Mouse (Mus musculus): Measurements from ENCODE around the gene Mif4gd. TPM values are rescaled to one million over a fixed set of nuclear protein-coding genes. Genes with fewer than 3 reads are reported as not detected.
A peak's percentile ranks its signal among the peaks of the same experiment; 100 is the strongest.

Mif4gd gene
- 9.5 and 12.5 TPM in 2 replicates for polyA plus RNA-seq (2014; fragmentation: Nextera tagmentation; extraction: Ambion mirVana)

- Histone ChIP-seq H3K36me3 (ENCODE audit: control insufficient read depth, insufficient read depth, low read length) (peaks cover 43% of the 10 kb centered on the region), H3K4me1 (ENCODE audit: control insufficient read depth, insufficient read depth, low read length) (0 out of 2 replicates have a peak, but pooled peaks cover 2% of the 10 kb centered on the region), H3K9me3 (replicated peaks; ENCODE audit: control insufficient read depth, low read length) (no peaks in the 10 kb centered on the region), H3K4me2 (ENCODE audit: low read length) (peak within 1 kb of the TSS; percentile 85), H3K27ac (ENCODE audit: low read depth, low read length) (peak within 1 kb of the TSS; percentile 66), H3K9ac (ENCODE audit: low read length) (peak within 1 kb of the TSS; percentile 70), H3K27me3 (replicated peaks; ENCODE audit: control insufficient read depth, insufficient read depth, low read length) (no peaks in the 10 kb centered on the region), H3K4me3 (ENCODE audit: low read depth, low read length) (peak within 1 kb of the TSS; percentile 59)
- DNase-seq (ENCODE audit: low spot score) = peak; percentile 70
- ATAC-seq = peak; percentile 89
- WGBS = under 1% methylated on average over 77 of the region's 80 CpGs
Measured at GRCm38 (mm10) chr11:115612410-115613137, at the start of gene Mif4gd. Mif4gd (minus strand) TSS chr11:115612969.

- DNase-seq (ENCODE audit: low spot score) = no peak
- WGBS = 93% methylated on average over 4 of the region's 4 CpGs
- H3K4me3 ChIP-seq (ENCODE audit: low read depth, low read length) = no peak overlapping the region
- no peaks in the 10 kb centered on the region for H3K4me1 ChIP-seq (ENCODE audit: control insufficient read depth, insufficient read depth, low read length)
- no peaks in the 10 kb centered on the region for H3K27me3 ChIP-seq (replicated peaks; ENCODE audit: control insufficient read depth, insufficient read depth, low read length)
- H3K4me2 ChIP-seq (ENCODE audit: low read length) = no peak overlapping the region
- no peaks in the 10 kb centered on the region for H3K9me3 ChIP-seq (replicated peaks; ENCODE audit: control insufficient read depth, low read length)
- H3K27ac ChIP-seq (ENCODE audit: low read depth, low read length) = no peak overlapping the region
- H3K36me3 ChIP-seq (ENCODE audit: control insufficient read depth, insufficient read depth, low read length) = no peaks in the 10 kb centered on the region
- ATAC-seq = no peak
- no peak overlapping the region for H3K9ac ChIP-seq (ENCODE audit: low read length)
Measured at GRCm38 (mm10) chr11:115660376-115660775, 47.6 kb upstream of the Mif4gd start.

- Histone ChIP-seq H3K9me3 (replicated peaks; ENCODE audit: control insufficient read depth, low read length) (no peaks in the 10 kb centered on the region), H3K9ac (ENCODE audit: low read length) (no peak overlapping the region), H3K27me3 (replicated peaks; ENCODE audit: control insufficient read depth, insufficient read depth, low read length) (no peaks in the 10 kb centered on the region), H3K4me3 (ENCODE audit: low read depth, low read length) (no peak overlapping the region), H3K4me1 (ENCODE audit: control insufficient read depth, insufficient read depth, low read length) (no peaks in the 10 kb centered on the region), H3K4me2 (ENCODE audit: low read length) (no peak overlapping the region), H3K36me3 (ENCODE audit: control insufficient read depth, insufficient read depth, low read length) (peaks cover 7% of the 10 kb centered on the region; the same call in 1 of the 2 replicates), H3K27ac (ENCODE audit: low read depth, low read length) (no peak overlapping the region)
- DNase-seq (ENCODE audit: low spot score) = no peak
- WGBS = 93% methylated on average over 6 of the region's 6 CpGs
- no peak for ATAC-seq
Measured at GRCm38 (mm10) chr11:115658521-115658920, 45.8 kb upstream of the Mif4gd start.

- no peaks in the 10 kb centered on the region for H3K9me3 ChIP-seq (replicated peaks; ENCODE audit: control insufficient read depth, low read length)
- no peak overlapping the region for H3K4me3 ChIP-seq (ENCODE audit: low read depth, low read length)
- peaks cover 3% of the 10 kb centered on the region; the same call in 1 of the 2 replicates for H3K4me1 ChIP-seq (ENCODE audit: control insufficient read depth, insufficient read depth, low read length)
- no peak for ATAC-seq
- DNase-seq (ENCODE audit: low spot score) = no peak
- H3K27ac ChIP-seq (ENCODE audit: low read depth, low read length) = no peak overlapping the region
- no peaks in the 10 kb centered on the region for H3K27me3 ChIP-seq (replicated peaks; ENCODE audit: control insufficient read depth, insufficient read depth, low read length)
- peaks cover 10% of the 10 kb centered on the region; the same call in 1 of the 2 replicates for H3K36me3 ChIP-seq (ENCODE audit: control insufficient read depth, insufficient read depth, low read length)
- H3K4me2 ChIP-seq (ENCODE audit: low read length) = no peak overlapping the region
- no peak overlapping the region for H3K9ac ChIP-seq (ENCODE audit: low read length)
- WGBS = 78% methylated on average over 2 of the region's 2 CpGs
Measured at GRCm38 (mm10) chr11:115654128-115654527, 41.4 kb upstream of the Mif4gd start.

GRCm38 (mm10) chr11:115653194-115653593 lies 40.4 kb upstream of the Mif4gd start:
- 91% methylated on average over 3 of the region's 3 CpGs for WGBS
- Histone ChIP-seq H3K27me3 (replicated peaks; ENCODE audit: control insufficient read depth, insufficient read depth, low read length) (no peaks in the 10 kb centered on the region), H3K27ac (ENCODE audit: low read depth, low read length) (no peak overlapping the region), H3K4me2 (ENCODE audit: low read length) (no peak overlapping the region), H3K9ac (ENCODE audit: low read length) (no peak overlapping the region), H3K4me3 (ENCODE audit: low read depth, low read length) (no peak overlapping the region), H3K9me3 (replicated peaks; ENCODE audit: control insufficient read depth, low read length) (no peaks in the 10 kb centered on the region), H3K4me1 (ENCODE audit: control insufficient read depth, insufficient read depth, low read length) (peaks cover 3% of the 10 kb centered on the region; the same call in 1 of the 2 replicates), H3K36me3 (ENCODE audit: control insufficient read depth, insufficient read depth, low read length) (peaks cover 13% of the 10 kb centered on the region)
- ATAC-seq = no peak
- DNase-seq (ENCODE audit: low spot score) = no peak

- Histone ChIP-seq H3K36me3 (ENCODE audit: control insufficient read depth, insufficient read depth, low read length) (peaks cover 18% of the 10 kb centered on the region), H3K27me3 (replicated peaks; ENCODE audit: control insufficient read depth, insufficient read depth, low read length) (no peaks in the 10 kb centered on the region), H3K4me1 (ENCODE audit: control insufficient read depth, insufficient read depth, low read length) (peaks cover 3% of the 10 kb centered on the region; the same call in 1 of the 2 replicates), H3K4me3 (ENCODE audit: low read depth, low read length) (no peak overlapping the region), H3K27ac (ENCODE audit: low read depth, low read length) (no peak overlapping the region), H3K9me3 (replicated peaks; ENCODE audit: control insufficient read depth, low read length) (no peaks in the 10 kb centered on the region), H3K4me2 (ENCODE audit: low read length) (no peak overlapping the region), H3K9ac (ENCODE audit: low read length) (no peak overlapping the region)
- DNase-seq (ENCODE audit: low spot score) = no peak
- no peak for ATAC-seq
- 90% methylated on average over 3 of the region's 3 CpGs for WGBS
Measured at GRCm38 (mm10) chr11:115651680-115652079, 38.9 kb upstream of the Mif4gd start.

GRCm38 (mm10) chr11:115649706-115650105 lies 36.9 kb upstream of the Mif4gd start:
- Histone ChIP-seq H3K9me3 (replicated peaks; ENCODE audit: control insufficient read depth, low read length) (no peaks in the 10 kb centered on the region), H3K27ac (ENCODE audit: low read depth, low read length) (peak overlapping the region; percentile 88), H3K4me2 (ENCODE audit: low read length) (no peak overlapping the region), H3K36me3 (ENCODE audit: control insufficient read depth, insufficient read depth, low read length) (peaks cover 32% of the 10 kb centered on the region), H3K4me3 (ENCODE audit: low read depth, low read length) (no peak overlapping the region), H3K27me3 (replicated peaks; ENCODE audit: control insufficient read depth, insufficient read depth, low read length) (no peaks in the 10 kb centered on the region), H3K4me1 (ENCODE audit: control insufficient read depth, insufficient read depth, low read length) (peaks cover 3% of the 10 kb centered on the region; the same call in 1 of the 2 replicates), H3K9ac (ENCODE audit: low read length) (no peak overlapping the region)
- WGBS = 38% methylated on average over 10 of the region's 10 CpGs
- DNase-seq (ENCODE audit: low spot score) (peak; percentile 76), ATAC-seq (peak; percentile 75; the same call in 1 of the 2 replicates)

GRCm38 (mm10) chr11:115647459-115647858 lies 34.7 kb upstream of the Mif4gd start:
- Histone ChIP-seq H3K4me1 (ENCODE audit: control insufficient read depth, insufficient read depth, low read length) (peaks cover 3% of the 10 kb centered on the region; the same call in 1 of the 2 replicates), H3K9me3 (replicated peaks; ENCODE audit: control insufficient read depth, low read length) (no peaks in the 10 kb centered on the region), H3K36me3 (ENCODE audit: control insufficient read depth, insufficient read depth, low read length) (peaks cover 39% of the 10 kb centered on the region), H3K27me3 (replicated peaks; ENCODE audit: control insufficient read depth, insufficient read depth, low read length) (no peaks in the 10 kb centered on the region), H3K4me3 (ENCODE audit: low read depth, low read length) (no peak overlapping the region), H3K4me2 (ENCODE audit: low read length) (no peak overlapping the region), H3K27ac (ENCODE audit: low read depth, low read length) (no peak overlapping the region), H3K9ac (ENCODE audit: low read length) (no peak overlapping the region)
- WGBS = 55% methylated on average over 6 of the region's 6 CpGs
- ATAC-seq (no peak), DNase-seq (ENCODE audit: low spot score) (peak; percentile 92)

GRCm38 (mm10) chr11:115646439-115646838 lies 33.7 kb upstream of the Mif4gd start:
- no peak for ATAC-seq
- H3K4me1 ChIP-seq (ENCODE audit: control insufficient read depth, insufficient read depth, low read length) = peaks cover 3% of the 10 kb centered on the region; the same call in 1 of the 2 replicates
- no peak overlapping the region for H3K4me2 ChIP-seq (ENCODE audit: low read length)
- no peak overlapping the region for H3K4me3 ChIP-seq (ENCODE audit: low read depth, low read length)
- DNase-seq (ENCODE audit: low spot score) = no peak
- H3K9ac ChIP-seq (ENCODE audit: low read length) = no peak overlapping the region
- no peaks in the 10 kb centered on the region for H3K9me3 ChIP-seq (replicated peaks; ENCODE audit: control insufficient read depth, low read length)
- no peaks in the 10 kb centered on the region for H3K27me3 ChIP-seq (replicated peaks; ENCODE audit: control insufficient read depth, insufficient read depth, low read length)
- H3K36me3 ChIP-seq (ENCODE audit: control insufficient read depth, insufficient read depth, low read length) = peaks cover 43% of the 10 kb centered on the region
- 94% methylated on average over 9 of the region's 9 CpGs for WGBS
- H3K27ac ChIP-seq (ENCODE audit: low read depth, low read length) = no peak overlapping the region
